14 mouse cellular contexts compared by ENCODE assay signal in the genomic region with DNA sequence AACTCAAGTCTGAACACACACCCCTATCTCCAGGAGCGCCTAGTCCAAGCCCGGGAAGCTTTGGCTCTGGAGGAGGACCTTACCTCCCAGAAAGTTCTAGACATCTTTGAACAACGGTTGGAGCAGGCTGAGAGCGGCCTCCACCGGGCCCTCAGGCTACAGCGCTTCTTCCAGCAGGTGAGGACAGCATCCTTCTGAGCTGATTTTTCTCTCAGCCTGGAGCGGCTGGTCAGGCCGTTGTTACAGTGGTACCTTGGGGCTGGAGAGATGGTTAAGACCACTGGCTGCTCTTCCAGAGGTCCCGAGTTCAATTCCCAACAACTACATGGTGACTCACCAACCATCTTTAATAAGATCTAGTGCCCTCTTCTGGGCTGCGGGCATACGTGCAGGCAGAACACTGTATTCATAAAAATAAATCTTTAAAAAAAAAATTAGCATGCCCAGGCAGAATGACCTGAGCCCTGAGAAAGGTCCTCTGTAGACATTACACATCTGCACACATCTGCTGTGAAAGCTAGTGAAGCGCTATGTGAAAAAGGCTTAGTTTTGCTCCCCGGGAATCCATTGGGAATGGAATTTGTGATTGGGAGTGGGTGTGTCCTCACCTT. TPM values are rescaled to one million over a fixed set of nuclear protein-coding genes. Genes with fewer than 3 reads are reported as not detected.
DNase-seq lines count a peak whose midpoint lies in the region; ATAC-seq and TF ChIP-seq lines count a peak whose summit lies in the region.
"Had no signal": no experiment of that assay in that cellular context is flagged by ENCODE, and none has a peak within 500 bp of the region (broad histone marks: within the 10 kb centered on the region; RNA-seq: fewer than 3 reads in every experiment).

No protein-coding gene starts in this region.

- ATAC-seq in heart, embryonic 12.5 days (ENCODE audit: insufficient number of reproducible peaks, low FRiP score): no peak
- no peak for ATAC-seq in lung, postnatal 0 days
- ATAC-seq in megakaryocyte progenitor cell, adult 5-6 weeks (replicated peaks; ENCODE audit: poor library complexity): peak; percentile 45

- TF ChIP-seq CTCF in heart, adult 2 months (IDR thresholded peaks at IDR 0.05): peak; percentile 68
- TF ChIP-seq CTCF in lung, postnatal 0 days (IDR thresholded peaks at IDR 0.05): peak; percentile 59

- H3K27ac ChIP-seq in heart, adult 2 months: no peak overlapping the region
- no peak overlapping the region for H3K27ac ChIP-seq in heart, embryonic 12.5 days (ENCODE audit: poor library complexity, severe bottlenecking)
- H3K27ac ChIP-seq in lung, postnatal 0 days (ENCODE audit: low read length): no peak overlapping the region
- H3K27ac ChIP-seq: limb, embryonic 10.5 days had no signal

- WGBS in heart, adult 2 months: 79% methylated on average over 13 of the region's 13 CpGs
- 83% methylated on average over 13 of the region's 13 CpGs for WGBS in heart, embryonic 12.5 days
- 86% methylated on average over 13 of the region's 13 CpGs for WGBS in lung, postnatal 0 days

- H3K4me1 ChIP-seq in heart, adult 2 months (ENCODE audit: control insufficient read depth, insufficient read depth, low read length): no peaks in the 10 kb centered on the region
- no peaks in the 10 kb centered on the region for H3K4me1 ChIP-seq in heart, embryonic 12.5 days (replicated peaks)
- no peaks in the 10 kb centered on the region for H3K4me1 ChIP-seq in lung, postnatal 0 days (ENCODE audit: insufficient read depth, low read depth, low read length)
- H3K4me1 ChIP-seq: limb, embryonic 10.5 days had no signal

- no peak for TF ChIP-seq POLR2A in heart, adult 2 months (IDR thresholded peaks at IDR 0.05; ENCODE audit: insufficient read depth, low read depth, low read length)

- H3K9ac ChIP-seq in heart, adult 2 months (ENCODE audit: low read depth, low read length): no peak overlapping the region
- no peak overlapping the region for H3K9ac ChIP-seq in heart, embryonic 12.5 days
- H3K9ac ChIP-seq in lung, postnatal 0 days (replicated peaks; ENCODE audit: low read depth): no peak overlapping the region

- no peaks in the 10 kb centered on the region for H3K79me2 ChIP-seq in heart, adult 2 months (replicated peaks; ENCODE audit: control insufficient read depth, insufficient read depth, low read length)

- no peaks in the 10 kb centered on the region for H3K9me3 ChIP-seq in heart, embryonic 12.5 days (replicated peaks)
- no peaks in the 10 kb centered on the region for H3K9me3 ChIP-seq in lung, postnatal 0 days (ENCODE audit: low read length)
- H3K9me3 ChIP-seq: limb, embryonic 10.5 days had no signal

- no peaks in the 10 kb centered on the region for H3K36me3 ChIP-seq in heart, adult 2 months (ENCODE audit: control insufficient read depth, insufficient read depth, low read length)
- peaks cover 91% of the 10 kb centered on the region for H3K36me3 ChIP-seq in heart, embryonic 12.5 days
- peaks cover 32% of the 10 kb centered on the region; the same call in 1 of the 2 replicates for H3K36me3 ChIP-seq in lung, postnatal 0 days (ENCODE audit: insufficient read depth, low read length)

- intact Hi-C loops in heart, adult 2 months (cut with DNase I): no loop called here

- no peak overlapping the region for H3K4me2 ChIP-seq in heart, embryonic 12.5 days
- no peak overlapping the region for H3K4me2 ChIP-seq in lung, postnatal 0 days (replicated peaks; ENCODE audit: low read depth, low read length)

- H3K4me3 ChIP-seq in heart, adult 2 months: no peak overlapping the region
- H3K4me3 ChIP-seq in heart, embryonic 12.5 days: no peak overlapping the region
- no peak overlapping the region for H3K4me3 ChIP-seq in lung, postnatal 0 days (ENCODE audit: low read depth, low read length)
- H3K4me3 ChIP-seq: limb, embryonic 10.5 days had no signal

- no peak for TF ChIP-seq EP300 in heart, adult 2 months (IDR thresholded peaks at IDR 0.05; ENCODE audit: insufficient read depth, low read depth, low read length)
- no peak for TF ChIP-seq EP300 in lung, postnatal 0 days (IDR thresholded peaks at IDR 0.05)

- no peak for DNase-seq in heart, adult 2 months
- peak; percentile 46 for DNase-seq in lung, postnatal 0 days (ENCODE audit: low spot score)
- DNase-seq in lung, adult 18-20 months: no peak
- DNase-seq in NIH3T3 (ENCODE audit: low read depth): peak; percentile 69
- no peak for DNase-seq in B cell, adult 2 months
- no peak for DNase-seq in kidney, postnatal 14 days
- DNase-seq: heart, postnatal 14 days; kidney, adult 8-10 months; thymus, postnatal 14 days had no signal

- H3K27me3 ChIP-seq in heart, adult 2 months (ENCODE audit: control insufficient read depth, insufficient read depth, low read length): no peaks in the 10 kb centered on the region
- H3K27me3 ChIP-seq in heart, embryonic 12.5 days (replicated peaks): no peaks in the 10 kb centered on the region
- H3K27me3 ChIP-seq in lung, postnatal 0 days (replicated peaks; ENCODE audit: insufficient read depth, low read length): no peaks in the 10 kb centered on the region

RNA-seq across cellular contexts. Expression of a gene that starts 11.8 kb away (rescaled TPM):
- 10 to 100 TPM; 27.2 to 27.8 TPM for total RNA-seq in heart, adult 2 months (2021)
- 42.6 and 49.0 TPM in 2 replicates for polyA plus RNA-seq in heart, adult 2 months (2012; rRNA removed)
- polyA plus RNA-seq in heart, embryonic 12.5 days (2016; fragmentation: Nextera tagmentation; extraction: Ambion mirVana): 104 and 111 TPM in 2 replicates
- polyA plus RNA-seq in lung, postnatal 0 days (2015; fragmentation: Nextera tagmentation; extraction: Ambion mirVana): 46.3 and 56.6 TPM in 2 replicates
- 3.0 and 9.1 TPM in 2 replicates for total RNA-seq in megakaryocyte progenitor cell, adult 5-6 weeks (2015)
- 5.0 and 15.2 TPM in 2 replicates for total RNA-seq in megakaryocyte progenitor cell, adult 5-6 weeks (2017)

RNA-seq across cellular contexts. Expression of a gene that starts 19.1 kb away (rescaled TPM):
- 1 to 10 TPM; 2.2 to 4.2 TPM for total RNA-seq in heart, adult 2 months (2021)
- polyA plus RNA-seq in heart, adult 2 months (2012; rRNA removed): 2.8 and 3.8 TPM in 2 replicates
- 0.50 and 0.80 TPM in 2 replicates for polyA plus RNA-seq in heart, embryonic 12.5 days (2016; fragmentation: Nextera tagmentation; extraction: Ambion mirVana)
- polyA plus RNA-seq in lung, postnatal 0 days (2015; fragmentation: Nextera tagmentation; extraction: Ambion mirVana): 0.66 and 0.96 TPM in 2 replicates
- total RNA-seq in megakaryocyte progenitor cell, adult 5-6 weeks (2015): 0.30 TPM in 1 of 2 replicates, not detected in the other
- total RNA-seq in megakaryocyte progenitor cell, adult 5-6 weeks (2017): not detected in 2 replicates
- total RNA-seq: megakaryocyte-erythroid progenitor cell, adult 5-6 weeks; neutrophil, adult 5-6 weeks had no signal

RNA-seq across cellular contexts. Expression of a gene that starts 24.2 kb away (rescaled TPM):
- total RNA-seq in heart, adult 2 months (2021): 10 to 100 TPM; 26.8 to 30.0 TPM
- polyA plus RNA-seq in heart, adult 2 months (2012; rRNA removed): 38.6 and 42.0 TPM in 2 replicates
- 21.5 and 23.6 TPM in 2 replicates for polyA plus RNA-seq in heart, embryonic 12.5 days (2016; fragmentation: Nextera tagmentation; extraction: Ambion mirVana)
- 23.0 and 24.1 TPM in 2 replicates for polyA plus RNA-seq in lung, postnatal 0 days (2015; fragmentation: Nextera tagmentation; extraction: Ambion mirVana)
- 6.5 and 8.5 TPM in 2 replicates for total RNA-seq in megakaryocyte progenitor cell, adult 5-6 weeks (2015)
- 8.2 and 15.1 TPM in 2 replicates for total RNA-seq in megakaryocyte progenitor cell, adult 5-6 weeks (2017)

RNA-seq across cellular contexts. Expression of a gene that starts 45.9 kb away (rescaled TPM):
- total RNA-seq in heart, adult 2 months (2021): not detected
- polyA plus RNA-seq in heart, adult 2 months (2012; rRNA removed): not detected in 2 replicates
- not detected in 2 replicates for polyA plus RNA-seq in heart, embryonic 12.5 days (2016; fragmentation: Nextera tagmentation; extraction: Ambion mirVana)
- polyA plus RNA-seq in lung, postnatal 0 days (2015; fragmentation: Nextera tagmentation; extraction: Ambion mirVana): 0.08 TPM in 1 of 2 replicates, not detected in the other
- not detected in 2 replicates for total RNA-seq in megakaryocyte progenitor cell, adult 5-6 weeks (2015)
- total RNA-seq in megakaryocyte progenitor cell, adult 5-6 weeks (2017): not detected in 2 replicates
- total RNA-seq: heart, postnatal 14 days; megakaryocyte-erythroid progenitor cell, adult 5-6 weeks; neutrophil, adult 5-6 weeks had no signal
- polyA plus RNA-seq: limb, embryonic 10.5 days had no signal

Comparison
In these comparisons a context has a peak if more than half of its experiments do, and no peak if none do; other contexts are left out.
1. DNase-seq: peak in lung, postnatal 0 days (single experiment) and NIH3T3 (single experiment); none in heart, adult 2 months (0 of 2), lung, adult 18-20 months (0 of 2), B cell, adult 2 months (0 of 2) and kidney, postnatal 14 days (single experiment).